Comparison of ENCODE assay signal across 8 mouse cellular contexts in the genomic region with DNA sequence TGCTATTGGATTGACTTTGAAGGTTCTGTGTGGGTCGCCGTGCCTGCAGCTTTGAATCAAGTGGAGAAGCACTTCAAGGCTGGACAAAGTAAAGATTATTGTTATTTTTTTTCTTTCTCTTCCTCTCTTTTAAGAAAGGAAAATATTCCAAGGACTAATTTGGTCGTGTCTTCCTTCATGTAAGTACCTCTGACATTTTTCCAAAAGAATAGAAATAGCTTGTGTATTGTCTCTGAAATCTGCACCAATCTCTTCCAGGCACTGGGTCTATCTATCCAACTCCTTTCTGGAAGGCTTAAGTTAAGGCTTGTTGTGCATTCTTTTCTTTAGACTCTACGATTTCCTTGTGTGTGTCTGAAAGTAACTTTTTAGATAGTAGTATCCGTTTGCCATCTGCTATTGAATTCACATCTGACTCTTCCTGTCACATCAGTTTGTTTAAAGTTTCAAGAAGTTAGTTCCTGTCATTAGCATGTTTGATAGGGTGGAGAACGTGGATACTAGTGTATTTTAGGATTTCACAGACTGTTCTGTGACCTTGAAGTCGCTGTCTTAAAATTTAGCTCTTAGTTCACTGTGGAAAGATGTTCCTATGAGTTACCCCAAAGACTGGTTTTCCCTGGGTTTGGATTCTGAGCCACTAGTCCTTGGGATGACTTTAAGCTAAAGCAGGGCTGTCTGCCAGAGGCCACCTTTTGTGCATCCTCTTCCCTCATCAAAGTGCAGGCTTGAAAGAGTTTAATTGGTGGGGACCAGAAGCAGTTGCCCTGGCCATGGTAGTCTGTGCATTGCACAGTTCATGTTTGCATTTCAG. TPM values are rescaled to one million over a fixed set of nuclear protein-coding genes. Genes with fewer than 3 reads are reported as not detected.
DNase-seq lines count a peak whose midpoint lies in the region; ATAC-seq and TF ChIP-seq lines count a peak whose summit lies in the region.

No protein-coding gene starts in this region.

- peak; percentile 40 for DNase-seq in lung, embryonic 14.5 days
- DNase-seq in lung, adult 18-20 months = no peak
- DNase-seq in hindbrain, embryonic 14.5 days (ENCODE audit: low spot score) = no peak
- DNase-seq in gastrocnemius, postnatal 36 days = no peak
- DNase-seq in gastrocnemius, postnatal 25 days = no peak
- no peak for DNase-seq in urinary bladder, postnatal 25 days (ENCODE audit: low spot score)

- WGBS in lung, embryonic 14.5 days = 8% methylated on average over 7 of the region's 7 CpGs
- whole genome bisulfite sequencing in hindbrain, embryonic 14.5 days = 21% methylated on average over 7 of the region's 7 CpGs
- 18% methylated on average over 7 of the region's 7 CpGs for WGBS in midbrain, embryonic 13.5 days

- H3K27me3 ChIP-seq in lung, embryonic 14.5 days (ENCODE audit: insufficient read depth, low read length) = no peaks in the 10 kb centered on the region
- H3K27me3 ChIP-seq in hindbrain, embryonic 14.5 days (ENCODE audit: control insufficient read depth, insufficient read depth, low read length) = no peaks in the 10 kb centered on the region; the same call in 1 of the 2 replicates
- H3K27me3 ChIP-seq in midbrain, embryonic 13.5 days = peaks cover 21% of the 10 kb centered on the region

- no peaks in the 10 kb centered on the region for H3K36me3 ChIP-seq in lung, embryonic 14.5 days (ENCODE audit: insufficient read depth)
- H3K36me3 ChIP-seq in hindbrain, embryonic 14.5 days (replicated peaks; ENCODE audit: control insufficient read depth, insufficient read depth) = no peaks in the 10 kb centered on the region
- H3K36me3 ChIP-seq in midbrain, embryonic 13.5 days = no peaks in the 10 kb centered on the region

- H3K9me3 ChIP-seq in lung, embryonic 14.5 days (ENCODE audit: low read depth, low read length) = no peaks in the 10 kb centered on the region
- no peaks in the 10 kb centered on the region for H3K9me3 ChIP-seq in hindbrain, embryonic 14.5 days (ENCODE audit: control insufficient read depth, low read length)
- no peaks in the 10 kb centered on the region for H3K9me3 ChIP-seq in midbrain, embryonic 13.5 days

- no peak for TF ChIP-seq POLR2A in embryonic fibroblast, embryonic 13.5 days (IDR thresholded peaks at IDR 0.05; ENCODE audit: low read depth, low read length)

- intact Hi-C loops in gastrocnemius, postnatal 36 days (cut with DNase I) = loop anchor here (10.0 kb wide), 1 partner anchor 120 kb away; no protein-coding TSS in a partner anchor

- TF ChIP-seq CTCF in lung, embryonic 14.5 days (IDR thresholded peaks at IDR 0.05; ENCODE audit: low read depth) = no peak
- TF ChIP-seq CTCF in embryonic fibroblast, embryonic 13.5 days (IDR thresholded peaks at IDR 0.05; ENCODE audit: borderline replicate concordance, insufficient read depth, low read length) = no peak

- peak overlapping the region; percentile 62 for H3K4me3 ChIP-seq in lung, embryonic 14.5 days (ENCODE audit: low read depth, low read length)
- H3K4me3 ChIP-seq in embryonic fibroblast, embryonic 13.5 days (ENCODE audit: insufficient read depth, low read length) = peak overlapping the region; percentile 63
- H3K4me3 ChIP-seq in hindbrain, embryonic 14.5 days (replicated peaks; ENCODE audit: low read length) = peak overlapping the region; percentile 50
- H3K4me3 ChIP-seq in midbrain, embryonic 13.5 days (replicated peaks) = peak overlapping the region; percentile 66

- ATAC-seq in lung, embryonic 14.5 days (ENCODE audit: insufficient read depth) = no peak
- ATAC-seq in hindbrain, embryonic 14.5 days (ENCODE audit: low FRiP score) = no peak
- ATAC-seq in midbrain, embryonic 13.5 days = no peak

- peak overlapping the region; percentile 86 for H3K27ac ChIP-seq in lung, embryonic 14.5 days (ENCODE audit: low read depth)
- peak overlapping the region; percentile 22 for H3K27ac ChIP-seq in embryonic fibroblast, embryonic 13.5 days (ENCODE audit: insufficient read depth, low read length)
- H3K27ac ChIP-seq in hindbrain, embryonic 14.5 days = peak overlapping the region; percentile 21; the same call in 1 of the 2 replicates
- no peak overlapping the region for H3K27ac ChIP-seq in midbrain, embryonic 13.5 days

- H3K9ac ChIP-seq in lung, embryonic 14.5 days = peak overlapping the region; percentile 62
- peak overlapping the region; percentile 60 for H3K9ac ChIP-seq in hindbrain, embryonic 14.5 days
- H3K9ac ChIP-seq in midbrain, embryonic 13.5 days (replicated peaks) = peak overlapping the region; percentile 66; the same call in 1 of the 2 replicates

- peak overlapping the region; percentile 66 for H3K4me2 ChIP-seq in lung, embryonic 14.5 days
- peak overlapping the region; percentile 81 for H3K4me2 ChIP-seq in hindbrain, embryonic 14.5 days (replicated peaks)
- peak overlapping the region; percentile 84 for H3K4me2 ChIP-seq in midbrain, embryonic 13.5 days (replicated peaks)

- H3K4me1 ChIP-seq in lung, embryonic 14.5 days (ENCODE audit: insufficient read depth) = 0 out of 2 replicates have a peak, but pooled peaks cover 4% of the 10 kb centered on the region
- no peaks in the 10 kb centered on the region; the same call in 1 of the 2 replicates for H3K4me1 ChIP-seq in embryonic fibroblast, embryonic 13.5 days (ENCODE audit: control insufficient read depth, insufficient read depth, low read length)
- peaks cover 7% of the 10 kb centered on the region; the same call in 1 of the 2 replicates for H3K4me1 ChIP-seq in hindbrain, embryonic 14.5 days (replicated peaks; ENCODE audit: control insufficient read depth, insufficient read depth, low read length)
- no peaks in the 10 kb centered on the region for H3K4me1 ChIP-seq in midbrain, embryonic 13.5 days (replicated peaks)

RNA-seq across cellular contexts. Expression of a gene that starts 21.3 kb away (rescaled TPM):
- polyA plus RNA-seq in lung, embryonic 14.5 days (2014; fragmentation: Nextera tagmentation; extraction: Ambion mirVana) = 55.9 and 59.9 TPM in 2 replicates
- polyA plus RNA-seq in embryonic fibroblast, embryonic 13.5 days (2011; ENCODE audit: insufficient read length, low read depth, missing spikeins) = 11.4 and 25.2 TPM in 2 replicates
- polyA plus RNA-seq in hindbrain, embryonic 14.5 days (2014; fragmentation: Nextera tagmentation; extraction: Ambion mirVana) = 30.7 and 32.8 TPM in 2 replicates
- 12.9 and 15.2 TPM in 2 replicates for polyA plus RNA-seq in midbrain, embryonic 13.5 days (2015; fragmentation: Nextera tagmentation; extraction: Ambion mirVana)
- 100 to 1,000 TPM; 330 to 357 TPM for total RNA-seq in gastrocnemius, postnatal 36 days (2021)
- total RNA-seq in gastrocnemius, postnatal 25 days (2021) = 100 to 1,000 TPM; 295 to 345 TPM
